Mouse (Mus musculus) megakaryocyte, embryonic 14.5 days (primary cell): ENCODE data around the gene Gab2.

ENCODE experiments used
- FLI1 ChIP-seq: IDR thresholded peaks from 2 replicates; pipeline ENCODE4 v1.6.1; 2012; ENCODE audit warnings: low read length, inconsistent platforms, mixed read lengths
- GATA1 ChIP-seq: IDR thresholded peaks from 3 replicates; pipeline ENCODE4 v1.6.1; 2012; ENCODE audit warnings: mixed read lengths, low read length, inconsistent platforms, borderline replicate concordance

GRCm38 (mm10) chr7:97081242-97081958 is at the start of gene Gab2:
- TF ChIP-seq GATA1: no peak
- TF ChIP-seq FLI1: no peak
